11 mouse cellular contexts compared by ENCODE assay signal in genomic region chr4:135565400-135565799, GRCm38 (mm10). TPM values are rescaled to one million over a fixed set of nuclear protein-coding genes. Genes with fewer than 3 reads are reported as not detected.
DNase-seq lines count a peak whose midpoint lies in the region; ATAC-seq and TF ChIP-seq lines count a peak whose summit lies in the region.
"Had no signal": no experiment of that assay in that cellular context is flagged by ENCODE, and none has a peak within 500 bp of the region (broad histone marks: within the 10 kb centered on the region; RNA-seq: fewer than 3 reads in every experiment).

No protein-coding gene starts in this region.

- no peaks in the 10 kb centered on the region for H3K9me3 ChIP-seq in midbrain, embryonic 15.5 days
- H3K9me3 ChIP-seq in midbrain, embryonic 16.5 days (replicated peaks; ENCODE audit: control insufficient read depth, low read length, poor library complexity, severe bottlenecking) = no peaks in the 10 kb centered on the region
- no peaks in the 10 kb centered on the region for H3K9me3 ChIP-seq in heart, embryonic 13.5 days
- H3K9me3 ChIP-seq in kidney, embryonic 16.5 days (ENCODE audit: low read length) = no peaks in the 10 kb centered on the region
- no peaks in the 10 kb centered on the region for H3K9me3 ChIP-seq in neural tube, embryonic 15.5 days (replicated peaks)
- H3K9me3 ChIP-seq: megakaryocyte, embryonic 14.5 days had no signal

- WGBS in midbrain, embryonic 15.5 days = 33% methylated on average over 9 of the region's 9 CpGs
- 44% methylated on average over 9 of the region's 9 CpGs for WGBS in midbrain, embryonic 16.5 days
- WGBS in heart, embryonic 13.5 days = 8% methylated on average over 9 of the region's 9 CpGs
- 45% methylated on average over 9 of the region's 9 CpGs for WGBS in kidney, embryonic 16.5 days
- 42% methylated on average over 9 of the region's 9 CpGs for WGBS in neural tube, embryonic 15.5 days
- 94% methylated on average over 9 of the region's 9 CpGs for WGBS in thymus, adult 2 months

- no peak overlapping the region for H3K9ac ChIP-seq in midbrain, embryonic 15.5 days
- H3K9ac ChIP-seq in midbrain, embryonic 16.5 days (ENCODE audit: low read depth, low read length) = no peak overlapping the region
- H3K9ac ChIP-seq in heart, embryonic 13.5 days = peak overlapping the region; percentile 61
- no peak overlapping the region for H3K9ac ChIP-seq in kidney, embryonic 16.5 days (replicated peaks; ENCODE audit: low read length)
- no peak overlapping the region for H3K9ac ChIP-seq in neural tube, embryonic 15.5 days (replicated peaks)

- no peak for TF ChIP-seq POLR2A in thymus, adult 2 months (IDR thresholded peaks at IDR 0.05; ENCODE audit: control insufficient read depth, extremely low read depth, insufficient read depth, low read length, poor library complexity)

- H3K27me3 ChIP-seq in midbrain, embryonic 15.5 days (replicated peaks) = peaks cover 6% of the 10 kb centered on the region
- peaks cover 6% of the 10 kb centered on the region for H3K27me3 ChIP-seq in midbrain, embryonic 16.5 days (ENCODE audit: control insufficient read depth, insufficient read depth, low read depth, low read length)
- H3K27me3 ChIP-seq in heart, embryonic 13.5 days (replicated peaks) = peaks cover 9% of the 10 kb centered on the region; the same call in 1 of the 2 replicates
- H3K27me3 ChIP-seq in kidney, embryonic 16.5 days (ENCODE audit: insufficient read depth, low read length) = peaks cover 20% of the 10 kb centered on the region
- peaks cover 16% of the 10 kb centered on the region for H3K27me3 ChIP-seq in neural tube, embryonic 15.5 days (replicated peaks)
- 0 out of 2 replicates have a peak, but pooled peaks cover 5% of the 10 kb centered on the region for H3K27me3 ChIP-seq in thymus, adult 2 months (ENCODE audit: control insufficient read depth, insufficient read depth, low read length)

- no peak for TF ChIP-seq CTCF in thymus, adult 2 months (IDR thresholded peaks at IDR 0.05; ENCODE audit: borderline replicate concordance, control insufficient read depth, extremely low read depth, insufficient read depth, low read length, poor library complexity)

- 0 out of 2 replicates have a peak, but pooled peaks have one; percentile 23 for ATAC-seq in midbrain, embryonic 15.5 days (replicated peaks)
- no peak for ATAC-seq in midbrain, embryonic 16.5 days
- ATAC-seq in heart, embryonic 13.5 days (ENCODE audit: extremely low read depth, insufficient number of reproducible peaks, low FRiP score, low TSS enrichment) = peak; percentile 53; the same call in 1 of the 2 replicates
- ATAC-seq in kidney, embryonic 16.5 days (ENCODE audit: low FRiP score, low TSS enrichment) = 0 out of 2 replicates have a peak, but pooled peaks have one; percentile 37
- ATAC-seq in neural tube, embryonic 15.5 days (ENCODE audit: low FRiP score) = 0 out of 2 replicates have a peak, but pooled peaks have one; percentile 36
- ATAC-seq: hindbrain, embryonic 16.5 days had no signal

- no peak overlapping the region for H3K27ac ChIP-seq in midbrain, embryonic 15.5 days
- no peak overlapping the region for H3K27ac ChIP-seq in midbrain, embryonic 16.5 days (ENCODE audit: low read length)
- H3K27ac ChIP-seq in heart, embryonic 13.5 days (replicated peaks) = peak overlapping the region; percentile 96
- no peak overlapping the region for H3K27ac ChIP-seq in kidney, embryonic 16.5 days (ENCODE audit: low read length)
- 0 out of 2 replicates have a peak overlapping the region, but pooled peaks have one; percentile 11 for H3K27ac ChIP-seq in neural tube, embryonic 15.5 days (replicated peaks)
- H3K27ac ChIP-seq in thymus, adult 2 months (ENCODE audit: control insufficient read depth, insufficient read depth, low read length) = no peak overlapping the region

- DNase-seq in left cerebral cortex, postnatal 36 days (ENCODE audit: low spot score in 2 of 2) = no peak
- DNase-seq in thymus, adult 2 months = no peak
- DNase-seq in cerebellum, postnatal 36 days = no peak
- DNase-seq: right cerebral cortex, postnatal 25 days had no signal

- no peaks in the 10 kb centered on the region for H3K36me3 ChIP-seq in midbrain, embryonic 15.5 days (replicated peaks)
- H3K36me3 ChIP-seq in midbrain, embryonic 16.5 days (ENCODE audit: control insufficient read depth, insufficient read depth, low read length) = no peaks in the 10 kb centered on the region
- 0 out of 2 replicates have a peak, but pooled peaks cover 5% of the 10 kb centered on the region for H3K36me3 ChIP-seq in heart, embryonic 13.5 days
- no peaks in the 10 kb centered on the region for H3K36me3 ChIP-seq in kidney, embryonic 16.5 days (ENCODE audit: insufficient read depth, low read length)
- no peaks in the 10 kb centered on the region for H3K36me3 ChIP-seq in neural tube, embryonic 15.5 days
- no peaks in the 10 kb centered on the region for H3K36me3 ChIP-seq in thymus, adult 2 months (ENCODE audit: control insufficient read depth, insufficient read depth, low read length)

- no peak overlapping the region for H3K4me2 ChIP-seq in midbrain, embryonic 15.5 days
- no peak overlapping the region for H3K4me2 ChIP-seq in midbrain, embryonic 16.5 days (ENCODE audit: low read length)
- H3K4me2 ChIP-seq in heart, embryonic 13.5 days = peak overlapping the region; percentile 33; the same call in 1 of the 2 replicates
- no peak overlapping the region for H3K4me2 ChIP-seq in kidney, embryonic 16.5 days (replicated peaks; ENCODE audit: low read depth, low read length)
- H3K4me2 ChIP-seq in neural tube, embryonic 15.5 days = no peak overlapping the region

- intact Hi-C loops in left cerebral cortex, postnatal 36 days (cut with DNase I) = no loop called here

- peaks cover 31% of the 10 kb centered on the region for H3K4me1 ChIP-seq in midbrain, embryonic 15.5 days
- peaks cover 9% of the 10 kb centered on the region for H3K4me1 ChIP-seq in midbrain, embryonic 16.5 days (ENCODE audit: control insufficient read depth, insufficient read depth, low read length)
- peaks cover 77% of the 10 kb centered on the region for H3K4me1 ChIP-seq in heart, embryonic 13.5 days
- H3K4me1 ChIP-seq in kidney, embryonic 16.5 days (ENCODE audit: insufficient read depth, low read length) = peaks cover 31% of the 10 kb centered on the region
- peaks cover 50% of the 10 kb centered on the region for H3K4me1 ChIP-seq in neural tube, embryonic 15.5 days
- H3K4me1 ChIP-seq in thymus, adult 2 months (replicated peaks; ENCODE audit: control insufficient read depth, insufficient read depth, low read length) = peaks cover 27% of the 10 kb centered on the region

- no peak overlapping the region for H3K4me3 ChIP-seq in midbrain, embryonic 15.5 days
- H3K4me3 ChIP-seq in midbrain, embryonic 16.5 days (ENCODE audit: low read depth, low read length) = no peak overlapping the region
- H3K4me3 ChIP-seq in heart, embryonic 13.5 days = no peak overlapping the region
- H3K4me3 ChIP-seq in kidney, embryonic 16.5 days (ENCODE audit: low read length) = no peak overlapping the region
- H3K4me3 ChIP-seq in neural tube, embryonic 15.5 days (replicated peaks) = no peak overlapping the region
- no peak overlapping the region for H3K4me3 ChIP-seq in thymus, adult 2 months (ENCODE audit: control insufficient read depth, insufficient read depth, low read length)
- H3K4me3 ChIP-seq: megakaryocyte, embryonic 14.5 days had no signal

RNA-seq across cellular contexts. Expression of gene Grhl3, which starts 8.0 kb away (rescaled TPM):
- polyA plus RNA-seq in midbrain, embryonic 15.5 days (2015; fragmentation: Nextera tagmentation; extraction: Ambion mirVana) = 1.5 TPM in 2 replicates
- 0.87 and 1.5 TPM in 2 replicates for polyA plus RNA-seq in midbrain, embryonic 16.5 days (2015; fragmentation: Nextera tagmentation; extraction: Ambion mirVana)
- 4.4 and 4.8 TPM in 2 replicates for polyA plus RNA-seq in heart, embryonic 13.5 days (2015; fragmentation: Nextera tagmentation; extraction: Ambion mirVana)
- 3.6 and 4.9 TPM in 2 replicates for polyA plus RNA-seq in kidney, embryonic 16.5 days (2015; fragmentation: Nextera tagmentation; extraction: Ambion mirVana)
- polyA plus RNA-seq in neural tube, embryonic 15.5 days (2015; fragmentation: Nextera tagmentation; extraction: Ambion mirVana) = 1.1 and 2.6 TPM in 2 replicates
- total RNA-seq in left cerebral cortex, postnatal 36 days (2021) = 1 to 10 TPM; 1.2 to 1.6 TPM
- polyA plus RNA-seq in thymus, adult 2 months (2012; rRNA removed) = 0.47 and 0.80 TPM in 2 replicates

Comparison
In these comparisons a context has a peak if more than half of its experiments do, and no peak if none do; other contexts are left out.
1. H3K27ac ChIP-seq: peak in heart, embryonic 13.5 days (single experiment) and neural tube, embryonic 15.5 days (single experiment); none in midbrain, embryonic 15.5 days (single experiment), midbrain, embryonic 16.5 days (single experiment), kidney, embryonic 16.5 days (single experiment) and thymus, adult 2 months (single experiment).